Mouse (Mus musculus) liver, postnatal 0 days (tissue): ENCODE measurements at regions not wholly inside any gene's neighbourhood (a gene's known extent, or its start where the extent isn't known, plus 50 kb on each side); places are given as distances from the start of the nearest gene placed in this dataset.

ENCODE experiments used
- CTCF ChIP-seq: sonication (generic); IDR thresholded peaks from 2 replicates; pipeline ENCODE4 v1.5.1; 2016; ENCODE audit warnings: antibody characterized with exemption, low read depth
- EP300 ChIP-seq: IDR thresholded peaks from 2 replicates; pipeline ENCODE4 v1.6.1; 2016; ENCODE audit warnings: antibody characterized with exemption, low read depth, mild to moderate bottlenecking

DNA sequence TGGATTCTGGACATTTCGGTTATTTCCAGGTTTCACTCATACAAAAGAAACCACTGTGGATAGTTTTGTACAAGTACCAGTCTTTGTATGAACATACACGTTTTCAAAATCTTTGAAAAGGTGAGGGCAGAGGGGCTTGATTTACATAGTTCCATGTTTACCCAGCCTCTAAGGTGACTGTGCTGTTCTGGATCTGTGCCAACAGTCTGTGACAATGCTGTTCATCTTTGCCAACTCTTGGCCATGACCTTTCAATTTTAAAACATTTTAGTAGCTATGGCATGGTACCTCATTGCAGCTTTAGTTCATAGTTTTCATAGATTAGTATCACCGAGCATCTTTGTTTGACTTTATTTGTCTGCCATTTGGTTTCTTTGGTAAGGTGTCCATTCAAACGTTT is 243.0 kb downstream of the Kcnrg start:
- TF ChIP-seq CTCF (no peak), EP300 (no peak)
